Mouse (Mus musculus) right cerebral cortex, postnatal 10 days (tissue): ENCODE data around the gene Dlx2.

Experiments
- DNase-seq, 2 experiments: peaks; one replicate each; pipeline ENCODE4 v3.0.0; 2021; ENCODE audit warnings: low spot score in 2 of 2

Gene Dlx2

GRCm38 (mm10) chr2:71540611-71541417 is 5.7 kb downstream of the Dlx2 start:
- DNase-seq: peak in 1 of 2 experiments; percentile 51

- DNase-seq: no peak
Observed at GRCm38 (mm10) chr2:71534242-71535052, 12.1 kb downstream of the Dlx2 start.

- DNase-seq: no peak
Observed at GRCm38 (mm10) chr2:71533094-71533493, 13.5 kb downstream of the Dlx2 start.

- DNase-seq: no peak
Observed at GRCm38 (mm10) chr2:71531990-71532970, 14.3 kb downstream of the Dlx2 start.

GRCm38 (mm10) chr2:71531124-71531590 is 15.4 kb downstream of the Dlx2 start:
- no peak for DNase-seq

DNA sequence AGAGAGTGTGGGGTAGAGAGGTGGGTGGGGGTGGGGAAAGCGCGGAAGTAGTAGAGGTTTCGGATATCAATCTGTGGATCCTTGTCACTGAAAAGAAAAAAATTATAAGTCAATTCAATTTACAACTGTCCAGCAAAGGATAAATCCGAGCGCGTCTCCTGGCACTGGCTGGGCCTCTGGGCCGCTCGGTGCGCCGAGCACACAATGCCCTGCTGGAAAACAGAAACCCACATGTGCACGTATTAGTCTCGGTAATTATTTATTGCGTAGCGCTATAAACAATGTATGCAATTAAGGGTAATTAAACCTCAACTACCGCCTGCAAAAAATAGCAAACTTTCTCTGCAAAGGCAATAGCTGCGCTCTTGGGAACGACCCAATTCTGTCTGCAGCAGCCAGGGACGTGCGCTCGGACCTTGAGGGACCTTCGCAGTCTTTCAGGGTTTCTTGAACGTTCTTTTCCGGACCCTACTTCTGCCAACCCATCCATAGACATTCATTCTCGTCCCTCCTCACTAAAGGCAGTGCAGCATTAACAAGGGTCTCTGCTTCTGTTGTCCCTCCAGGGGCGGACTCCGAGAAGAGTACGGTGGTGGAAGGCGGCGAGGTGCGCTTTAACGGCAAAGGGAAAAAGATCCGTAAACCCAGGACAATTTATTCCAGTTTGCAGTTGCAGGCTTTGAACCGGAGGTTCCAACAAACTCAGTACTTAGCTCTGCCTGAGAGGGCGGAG is 16.0 kb downstream of the Dlx2 start:
- no peak for DNase-seq

GRCm38 (mm10) chr2:71529511-71530351 is 16.8 kb downstream of the Dlx2 start:
- peak; percentile 81 to 83 for DNase-seq

DNA sequence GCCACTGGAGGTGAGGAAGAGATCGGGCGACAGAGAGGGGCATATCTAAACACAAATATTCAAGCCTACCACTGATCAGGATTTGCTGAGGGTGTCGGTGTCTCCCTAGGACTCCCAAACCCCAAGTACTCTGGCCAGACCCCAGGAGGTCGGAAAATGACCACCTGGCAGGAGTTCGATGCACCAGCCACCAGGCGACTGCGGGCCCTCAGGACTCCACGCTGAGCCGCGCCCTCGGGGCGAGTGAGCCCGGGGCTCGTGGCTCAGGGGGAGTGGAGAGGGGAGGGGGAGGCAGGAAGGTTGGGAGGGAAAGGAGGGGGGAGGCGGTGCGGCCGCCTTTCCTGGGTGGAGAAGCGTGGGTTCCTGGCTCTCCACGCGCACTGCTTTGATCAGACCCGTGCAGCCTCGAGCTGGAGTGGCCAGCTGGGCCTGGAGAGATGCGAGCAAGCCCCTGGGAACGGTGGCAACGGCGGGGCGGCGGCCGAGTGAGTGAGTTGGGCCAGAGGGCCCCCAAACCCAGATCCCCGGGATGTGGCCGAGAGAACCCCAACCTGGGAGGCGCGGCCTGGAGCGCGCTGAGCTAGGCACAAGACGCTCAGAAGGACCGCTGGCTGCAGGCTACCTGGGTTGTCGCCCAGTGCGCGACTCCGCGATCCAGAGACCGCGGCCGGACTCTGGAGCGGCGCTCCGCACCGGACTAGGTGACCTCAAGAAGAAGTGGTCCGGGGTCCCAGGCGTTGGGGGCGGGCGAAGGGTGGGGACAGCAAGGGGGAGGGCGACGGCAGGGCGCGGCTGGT is 17.6 kb downstream of the Dlx2 start:
- DNase-seq: peak; percentile 41 to 44

DNA sequence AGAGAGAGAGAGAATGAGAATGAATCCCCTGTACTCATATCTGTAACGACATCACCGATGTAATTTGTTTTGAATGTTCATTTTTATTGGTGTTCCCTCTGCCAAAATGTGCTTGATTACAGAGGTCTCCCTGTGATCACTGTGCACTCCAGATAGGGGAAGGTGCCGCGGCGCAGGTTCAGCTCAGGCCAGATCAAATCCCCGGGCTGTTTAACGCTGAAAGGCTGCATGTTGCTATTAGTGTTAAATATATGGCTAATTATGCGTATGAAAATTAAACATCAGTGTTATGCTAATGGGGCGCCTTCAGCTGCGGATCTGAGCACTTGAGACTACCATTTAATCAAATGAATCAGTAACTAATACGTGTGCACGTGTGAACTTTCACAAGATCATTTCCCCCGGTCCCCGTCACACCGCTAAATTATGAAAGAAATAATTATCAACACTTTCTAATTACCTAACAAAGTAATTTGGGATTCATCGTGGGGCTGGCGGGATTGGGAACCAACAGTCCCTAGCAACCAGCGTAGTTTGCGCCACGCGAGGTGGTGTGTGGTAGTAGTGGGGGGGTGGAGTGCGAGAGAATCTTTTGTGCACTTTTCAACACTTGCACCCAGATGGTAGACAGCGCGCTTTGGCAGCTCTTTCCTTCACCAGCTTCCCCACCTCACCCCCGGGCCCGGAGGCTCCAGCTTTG is 18.4 kb downstream of the Dlx2 start, which contains the start of gene Dlx1:
Gene Dlx1, plus strand, starts transcription at position 100 of the 700 bp plus-strand sequence.
- DNase-seq: peak; percentile 61 to 70

- no peak for DNase-seq
Observed at GRCm38 (mm10) chr2:71527323-71528013, 19.1 kb downstream of the Dlx2 start.

DNA sequence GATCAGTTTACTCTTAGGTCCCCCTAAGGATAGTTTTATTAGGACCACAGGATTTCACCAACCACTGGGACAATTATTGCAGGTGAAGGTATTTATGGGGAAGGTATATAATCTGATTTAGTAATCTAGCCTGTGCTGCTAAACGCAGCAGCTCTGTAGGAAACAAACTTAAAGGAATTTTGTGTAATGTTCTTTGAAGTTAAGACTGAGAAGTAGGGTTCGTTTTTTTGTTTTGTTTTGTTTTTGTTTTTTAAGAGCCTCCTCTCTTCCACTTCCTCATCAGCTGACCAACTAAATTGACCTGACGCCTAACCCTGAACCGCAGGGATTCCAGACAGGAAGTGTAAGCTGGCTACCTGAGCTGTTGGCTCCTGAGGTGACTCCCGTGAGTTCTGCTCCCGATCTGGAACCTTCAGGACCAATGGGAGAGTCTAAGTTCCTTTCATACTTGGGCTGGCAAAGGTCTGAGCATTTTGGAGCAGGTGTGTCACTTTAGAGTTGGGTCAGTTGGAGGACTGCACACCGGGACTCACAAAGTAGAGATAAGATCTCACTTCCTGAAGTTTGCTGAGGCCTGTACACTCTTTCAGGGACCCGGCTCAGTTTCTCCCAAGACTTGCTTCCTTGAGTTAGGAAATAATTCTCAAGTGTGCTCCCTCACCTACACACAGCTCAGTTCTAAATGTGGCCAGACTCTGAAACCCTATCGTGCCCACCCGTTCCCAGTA is 19.8 kb downstream of the Dlx2 start:
- no peak for DNase-seq

DNA sequence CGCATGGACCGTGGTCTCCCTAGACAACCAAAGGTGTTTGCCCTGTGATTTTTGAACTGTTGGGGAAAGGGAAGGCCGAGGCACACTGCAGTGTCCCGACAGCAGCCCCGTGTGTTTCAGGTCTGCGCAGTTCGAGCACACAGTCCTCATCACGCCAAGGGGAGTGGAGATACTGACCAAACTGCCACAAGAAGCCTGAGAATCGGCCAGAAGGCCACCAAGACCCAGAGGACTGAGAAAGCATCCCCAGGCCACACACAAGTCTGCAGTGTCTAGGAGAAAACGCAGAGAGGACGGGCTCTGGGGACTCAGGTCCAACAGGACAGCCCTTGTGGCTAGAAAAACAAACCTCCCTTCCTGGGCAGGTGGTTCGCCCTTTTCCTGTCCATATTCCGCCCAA is 21.8 kb downstream of the Dlx2 start:
- no peak for DNase-seq

GRCm38 (mm10) chr2:71523431-71523830 is 23.1 kb downstream of the Dlx2 start:
- no peak for DNase-seq

DNA sequence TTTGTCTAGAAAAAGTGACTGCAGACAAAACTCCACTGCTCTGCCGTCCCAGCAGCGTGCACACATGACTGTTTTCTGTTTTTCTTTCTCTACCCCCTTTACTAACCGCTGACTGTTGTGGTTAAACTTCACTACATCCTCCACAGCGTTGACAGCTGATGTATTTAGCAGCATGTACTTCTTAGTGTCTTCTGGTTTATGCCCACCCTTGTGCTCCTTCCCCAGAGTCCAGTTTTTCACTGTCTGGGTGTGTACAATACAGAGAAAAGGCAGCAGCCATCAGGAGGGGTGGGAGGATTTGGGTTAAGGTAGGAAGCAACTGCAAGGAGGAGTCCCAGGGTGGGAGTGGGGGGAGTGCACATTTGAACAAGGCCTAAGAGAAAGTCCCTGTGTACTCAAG is 23.7 kb downstream of the Dlx2 start:
- no peak for DNase-seq

DNA sequence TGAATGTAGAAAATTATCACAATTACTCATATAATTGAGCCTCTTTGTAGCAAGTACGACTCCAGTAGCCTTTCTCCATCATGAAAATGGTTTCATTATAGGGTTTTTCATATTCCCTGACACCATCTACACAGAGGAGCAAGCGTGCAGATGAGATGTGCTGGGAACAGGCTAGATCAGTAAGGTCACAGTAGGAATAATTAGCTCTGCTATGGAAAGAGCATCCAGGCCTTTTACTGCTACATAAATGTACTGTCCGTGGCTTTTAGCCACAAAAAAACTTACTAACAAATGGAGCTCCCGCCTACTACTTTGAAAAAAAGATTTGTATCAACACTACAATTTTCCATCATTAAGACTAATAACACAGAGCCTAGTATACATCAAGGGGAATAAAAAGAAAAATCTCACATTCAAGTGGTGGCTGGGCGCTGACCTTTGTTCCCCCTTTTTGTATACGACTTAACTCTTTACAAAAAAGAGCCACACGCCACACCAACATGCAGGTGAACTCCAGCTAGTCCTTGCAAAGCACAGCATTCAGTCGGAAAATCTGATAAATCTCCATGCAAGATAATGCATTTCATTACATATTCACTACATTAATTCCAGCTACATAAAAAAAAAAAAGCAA is 29.0 kb downstream of the Dlx2 start:
- DNase-seq: no peak

DNA sequence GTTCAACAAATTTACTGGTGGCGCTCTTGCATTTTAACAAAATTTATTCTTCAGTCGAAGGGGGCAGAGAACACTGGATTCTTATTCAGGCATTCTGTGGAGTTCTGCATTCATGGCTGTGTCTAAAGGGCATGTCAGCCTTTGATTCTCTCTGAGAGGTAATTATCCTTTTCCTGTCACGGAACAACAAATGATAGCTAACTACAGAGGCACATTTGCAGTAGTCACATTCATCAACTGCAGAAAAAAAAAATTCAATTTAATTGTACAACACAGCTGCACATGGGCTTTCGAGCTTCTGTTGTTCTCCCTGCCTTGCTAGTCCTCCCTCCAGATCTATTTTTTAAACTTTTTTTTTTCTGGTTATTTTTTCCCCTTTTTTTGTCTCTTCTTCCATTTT is 29.6 kb downstream of the Dlx2 start:
- no peak for DNase-seq

DNA sequence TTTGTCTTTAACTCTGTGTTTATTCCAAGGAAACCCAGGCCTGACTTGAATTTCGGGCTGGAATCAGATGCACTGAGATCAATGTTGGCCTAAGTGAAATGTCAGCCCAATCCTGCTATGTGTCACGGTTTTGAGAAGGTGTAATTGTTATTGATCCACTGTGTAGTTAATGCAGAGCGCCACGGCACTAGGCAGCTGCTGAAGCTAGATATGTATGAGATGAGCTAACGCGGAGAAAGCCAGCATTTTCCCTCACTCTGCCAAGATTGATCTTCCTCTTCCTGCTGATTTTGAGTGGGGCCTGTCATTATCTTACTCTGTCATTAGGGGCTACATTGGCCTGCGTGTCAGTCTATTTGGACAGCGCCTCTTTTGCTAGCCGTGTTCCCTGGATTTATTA is 34.2 kb downstream of the Dlx2 start:
- peak in 1 of 2 experiments; percentile 20 for DNase-seq
